Mouse (Mus musculus) stomach, embryonic 14.5 days (tissue): ENCODE data around the gene Nop53. TPM values are rescaled to one million over a fixed set of nuclear protein-coding genes. Genes with fewer than 3 reads are reported as not detected.
A peak's percentile ranks its signal among the peaks of the same experiment; 100 is the strongest.

Source experiments
- ATAC-seq: fragments of 200-750 bp; cut with Nextera tagmentation; 2 replicates; pipeline ENCODE4 v1.8.0; 2017; ENCODE audit warnings: low read depth, moderate TSS enrichment; ENCODE audit not compliant: insufficient number of reproducible peaks, insufficient read depth, low FRiP score
- H3K27ac ChIP-seq: fragments of 300-500 bp; sonication (generic); 2 replicates; pipeline ENCODE4 v1.5.1; 2014; ENCODE audit warnings: mild to moderate bottlenecking, low read length, moderate library complexity, mixed read lengths
- H3K27me3 ChIP-seq: fragments of 300-500 bp; sonication (generic); 2 replicates; pipeline ENCODE4 v1.6.1; 2014; ENCODE audit warnings: low read length, control low read depth, mixed read lengths; ENCODE audit not compliant: control insufficient read depth, insufficient read depth
- H3K36me3 ChIP-seq: fragments of 300-500 bp; sonication (generic); 2 replicates; pipeline ENCODE4 v1.6.1; 2014; ENCODE audit warnings: mild to moderate bottlenecking, control low read depth, low read length, moderate library complexity, mixed read lengths; ENCODE audit not compliant: control insufficient read depth, insufficient read depth
- H3K4me1 ChIP-seq: fragments of 300-500 bp; sonication (generic); 2 replicates; pipeline ENCODE4 v1.6.1; 2014; ENCODE audit warnings: low read length, control low read depth, mixed read lengths; ENCODE audit not compliant: control insufficient read depth, insufficient read depth
- H3K4me2 ChIP-seq: fragments of 300-500 bp; sonication (generic); replicated peaks from 2 replicates; pipeline ENCODE4 v1.6.1; 2014; ENCODE audit warnings: low read depth, low read length, control low read depth
- H3K4me3 ChIP-seq: fragments of 300-500 bp; sonication (generic); 2 replicates; pipeline ENCODE4 v1.5.1; 2014; ENCODE audit warnings: low read depth, low read length, control low read depth
- H3K9ac ChIP-seq: fragments of 300-500 bp; sonication (generic); replicated peaks from 2 replicates; pipeline ENCODE4 v1.6.1; 2014; ENCODE audit warnings: low read depth, mild to moderate bottlenecking, control low read depth, low read length, moderate library complexity, mixed read lengths
- H3K9me3 ChIP-seq: fragments of 300-500 bp; sonication (generic); 2 replicates; pipeline ENCODE4 v1.6.1; 2016; ENCODE audit warnings: low read depth, low read length, control low read depth; ENCODE audit not compliant: control insufficient read depth
- WGBS: fragments of 180-500 bp; shearing (Covaris S2); extraction: QIAGEN DNeasy Blood & Tissue Kit; methylation state at CpG from one replicate; pipeline ENCODE4 v1.1.7; 2014; 5-methylcytosine and 5-hydroxymethylcytosine counted together
- polyA plus RNA-seq: library from polyadenylated mRNA; unstranded; fragments of >200 nt; fragmentation: Nextera tagmentation; extraction: Ambion mirVana; gene quantifications from 2 replicates; pipeline ENCODE4 v1.2.1, GENCODE M21; 2014

Gene Nop53
- polyA plus RNA-seq, 1 experiment from 2014 or later: 187 TPM

DNA sequence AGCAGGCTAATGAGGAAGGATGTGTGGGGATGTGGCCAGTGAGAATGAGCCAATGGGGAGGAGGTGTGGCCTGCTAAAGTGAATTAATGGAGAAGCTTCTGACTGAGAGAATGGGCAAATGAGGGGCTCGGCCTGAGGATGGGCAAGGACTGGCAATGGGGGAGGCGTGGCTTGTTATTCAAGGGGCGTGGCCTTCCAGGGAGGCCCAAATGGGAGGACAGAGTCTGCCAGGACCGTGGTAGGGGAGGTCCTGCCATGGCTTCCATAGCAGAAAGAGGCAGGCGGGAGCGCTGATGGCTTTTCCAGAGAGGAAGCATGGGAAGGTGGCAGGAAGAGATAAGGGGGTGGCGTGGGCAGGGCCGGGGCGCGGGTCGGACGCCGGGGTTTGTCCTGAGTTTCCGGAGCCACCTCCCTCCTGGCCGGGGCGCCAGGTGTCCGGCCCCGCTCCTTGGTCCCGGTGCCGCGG is 9.1 kb upstream of the Nop53 start:
- H3K36me3 ChIP-seq: peaks cover 14% of the 10 kb centered on the region; the same call in 1 of the 2 replicates
- no peaks in the 10 kb centered on the region for H3K27me3 ChIP-seq
- 7% methylated on average over 20 of the region's 21 CpGs for WGBS
- H3K4me1 ChIP-seq: no peaks in the 10 kb centered on the region
- H3K9ac ChIP-seq: no peak overlapping the region
- H3K27ac ChIP-seq: no peak overlapping the region
- H3K4me2 ChIP-seq: peak overlapping the region; percentile 27
- H3K9me3 ChIP-seq: peaks cover 6% of the 10 kb centered on the region; the same call in 1 of the 2 replicates
- peak; percentile 73; the same call in 1 of the 2 replicates for ATAC-seq
- H3K4me3 ChIP-seq: no peak overlapping the region

DNA sequence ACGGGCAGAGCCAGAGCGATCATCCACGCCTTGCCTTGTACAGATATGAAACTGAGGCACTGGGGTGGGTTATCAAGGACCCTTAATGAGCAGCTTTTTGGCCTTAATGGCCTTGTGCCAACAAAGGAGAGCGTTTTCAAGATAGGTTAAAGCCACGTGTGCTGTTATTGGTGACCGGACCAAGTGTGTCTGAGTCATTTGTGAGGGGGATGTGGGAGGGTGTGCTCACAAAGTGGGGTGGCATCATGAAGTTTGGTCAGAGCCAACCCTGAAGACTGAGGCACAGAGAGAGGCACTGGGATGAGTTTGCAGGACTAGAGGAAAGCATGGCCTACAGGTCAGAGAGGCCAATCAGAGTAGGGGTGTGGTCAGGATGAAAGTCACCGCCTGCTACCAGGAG is 8.6 kb upstream of the Nop53 start:
- Histone ChIP-seq H3K27ac (no peak overlapping the region), H3K9me3 (peaks cover 6% of the 10 kb centered on the region; the same call in 1 of the 2 replicates), H3K4me1 (no peaks in the 10 kb centered on the region), H3K9ac (no peak overlapping the region), H3K27me3 (no peaks in the 10 kb centered on the region), H3K36me3 (peaks cover 12% of the 10 kb centered on the region; the same call in 1 of the 2 replicates), H3K4me3 (no peak overlapping the region), H3K4me2 (no peak overlapping the region)
- peak; percentile 40; the same call in 1 of the 2 replicates for ATAC-seq
- 87% methylated on average over 7 of the region's 7 CpGs for WGBS

DNA sequence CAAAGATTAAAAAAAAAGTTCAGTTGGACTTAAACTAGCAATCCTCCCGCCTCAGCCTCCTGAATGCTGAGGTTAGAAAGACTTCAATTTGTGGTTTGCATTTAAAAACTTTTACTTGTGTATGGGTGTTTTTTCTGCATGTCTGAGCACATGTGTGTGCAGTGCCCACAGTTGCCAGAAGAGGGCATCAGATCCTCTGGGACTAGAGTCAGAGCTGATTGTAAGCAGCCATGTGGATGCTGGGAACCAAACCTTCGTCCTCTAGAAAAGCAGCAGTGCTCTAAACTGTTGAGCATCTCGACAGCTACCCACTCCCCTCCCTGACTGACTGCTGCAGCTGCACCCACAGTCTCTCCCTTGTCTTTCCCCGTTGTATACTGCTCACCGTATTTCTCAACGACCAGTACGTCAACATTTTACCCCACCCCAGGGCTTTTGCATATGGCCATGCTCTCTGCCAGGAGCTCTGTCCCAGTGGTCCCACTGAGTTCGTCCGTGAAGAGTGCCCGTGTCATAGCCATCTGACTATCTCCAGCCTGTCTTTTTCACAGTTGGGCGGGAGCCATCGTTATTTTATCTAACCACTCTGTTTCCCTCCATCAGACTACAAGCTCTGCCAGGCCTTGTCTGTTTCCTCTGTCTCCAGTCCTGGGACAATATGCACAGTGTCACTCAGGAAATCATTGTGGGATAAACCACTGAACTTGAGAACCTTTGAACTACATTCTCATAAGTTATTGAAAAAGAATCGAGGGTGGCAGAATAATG is 7.6 kb upstream of the Nop53 start:
- H3K27ac ChIP-seq: no peak overlapping the region
- 87% methylated on average over 13 of the region's 13 CpGs for WGBS
- H3K4me1 ChIP-seq: peaks cover 5% of the 10 kb centered on the region
- no peaks in the 10 kb centered on the region for H3K27me3 ChIP-seq
- H3K36me3 ChIP-seq: peaks cover 10% of the 10 kb centered on the region; the same call in 1 of the 2 replicates
- H3K4me2 ChIP-seq: no peak overlapping the region
- ATAC-seq: no peak
- no peak overlapping the region for H3K9ac ChIP-seq
- peaks cover 6% of the 10 kb centered on the region; the same call in 1 of the 2 replicates for H3K9me3 ChIP-seq
- H3K4me3 ChIP-seq: no peak overlapping the region

DNA sequence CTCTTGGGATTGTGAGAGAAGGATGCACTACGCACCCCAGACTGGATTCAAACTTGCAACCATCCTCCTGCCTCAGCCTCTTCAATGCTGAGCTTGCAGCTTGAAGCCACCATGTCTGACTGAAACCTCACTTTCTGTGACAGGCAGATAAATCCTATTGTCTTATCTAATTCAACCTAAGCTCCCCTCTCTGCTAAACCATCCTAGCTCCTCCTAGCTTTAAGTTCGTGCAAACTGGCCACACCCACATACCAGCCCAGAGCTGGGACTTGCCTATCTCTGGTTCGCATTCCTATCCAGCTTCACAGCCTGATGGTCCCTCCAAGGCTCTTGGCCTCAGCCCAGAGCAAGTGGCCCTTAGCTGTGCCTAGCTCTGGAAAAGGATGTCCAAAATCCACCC is 6.5 kb upstream of the Nop53 start:
- H3K27me3 ChIP-seq: no peaks in the 10 kb centered on the region
- WGBS: 67% methylated on average over 3 of the region's 3 CpGs
- H3K36me3 ChIP-seq: peaks cover 10% of the 10 kb centered on the region; the same call in 1 of the 2 replicates
- no peak overlapping the region for H3K4me3 ChIP-seq
- H3K27ac ChIP-seq: no peak overlapping the region
- no peak overlapping the region for H3K9ac ChIP-seq
- ATAC-seq: no peak
- H3K9me3 ChIP-seq: peaks cover 6% of the 10 kb centered on the region; the same call in 1 of the 2 replicates
- H3K4me2 ChIP-seq: no peak overlapping the region
- peaks cover 7% of the 10 kb centered on the region for H3K4me1 ChIP-seq

DNA sequence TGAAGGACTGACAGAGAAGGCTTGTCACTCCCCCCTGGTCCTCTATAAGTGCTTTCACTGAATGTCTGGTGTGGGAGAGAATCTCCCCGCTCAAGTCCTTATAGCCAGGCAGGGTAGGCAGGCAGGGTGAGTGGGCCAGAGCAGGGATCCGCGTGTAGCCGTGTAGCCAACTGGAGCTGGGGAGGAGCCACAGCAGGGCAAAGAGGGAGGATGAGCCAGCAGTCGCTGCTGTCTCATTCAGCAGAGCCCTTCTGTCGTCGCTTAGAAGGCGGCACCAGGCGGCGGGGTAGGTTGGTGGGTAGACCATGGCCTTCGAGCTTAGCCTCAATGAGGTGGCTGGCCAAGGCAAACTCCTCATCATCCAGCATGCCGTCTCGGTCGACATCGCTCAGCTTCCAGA is 4.1 kb upstream of the Nop53 start:
- H3K4me2 ChIP-seq: no peak overlapping the region
- H3K27ac ChIP-seq: no peak overlapping the region
- H3K9ac ChIP-seq: no peak overlapping the region
- peaks cover 9% of the 10 kb centered on the region for H3K4me1 ChIP-seq
- no peaks in the 10 kb centered on the region for H3K27me3 ChIP-seq
- 81% methylated on average over 15 of the region's 15 CpGs for WGBS
- no peak overlapping the region for H3K4me3 ChIP-seq
- no peak for ATAC-seq
- peaks cover 6% of the 10 kb centered on the region; the same call in 1 of the 2 replicates for H3K9me3 ChIP-seq
- H3K36me3 ChIP-seq: peaks cover 10% of the 10 kb centered on the region; the same call in 1 of the 2 replicates

DNA sequence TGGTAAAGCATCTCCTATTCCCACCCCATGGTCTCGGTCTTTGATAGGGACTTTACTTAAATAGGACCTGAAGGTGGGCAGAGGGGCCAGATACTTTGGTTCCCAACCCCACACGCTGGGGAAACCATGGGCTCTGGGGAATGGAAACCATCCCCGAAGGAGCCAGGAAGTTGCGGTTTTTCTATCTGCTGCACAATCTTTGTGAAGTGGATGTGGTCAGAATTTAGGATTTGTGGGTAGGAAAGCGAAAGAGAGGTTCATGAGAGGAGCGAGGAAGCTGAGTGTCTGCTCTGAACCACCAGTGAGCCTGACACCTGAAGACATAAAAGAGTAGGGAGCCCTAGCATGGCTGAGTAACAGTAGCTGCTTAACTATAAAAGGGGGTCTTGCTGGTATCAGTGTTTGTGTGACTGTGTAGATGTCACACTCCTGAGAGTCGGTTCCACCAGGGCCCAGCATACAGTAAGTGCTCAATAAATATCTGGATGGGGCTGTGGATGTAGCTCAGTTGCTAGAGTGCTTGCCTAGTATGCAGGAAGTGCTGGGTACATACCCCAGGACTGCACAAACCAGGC is 3.4 kb upstream of the Nop53 start:
- 87% methylated on average over 7 of the region's 7 CpGs for WGBS
- peak overlapping the region; percentile 45; the same call in 1 of the 2 replicates for H3K4me2 ChIP-seq
- H3K27me3 ChIP-seq: no peaks in the 10 kb centered on the region
- H3K4me3 ChIP-seq: no peak overlapping the region
- H3K9ac ChIP-seq: no peak overlapping the region
- H3K36me3 ChIP-seq: peaks cover 12% of the 10 kb centered on the region
- ATAC-seq: no peak
- H3K4me1 ChIP-seq: peaks cover 16% of the 10 kb centered on the region
- peaks cover 6% of the 10 kb centered on the region; the same call in 1 of the 2 replicates for H3K9me3 ChIP-seq
- peak overlapping the region; percentile 30; the same call in 1 of the 2 replicates for H3K27ac ChIP-seq

DNA sequence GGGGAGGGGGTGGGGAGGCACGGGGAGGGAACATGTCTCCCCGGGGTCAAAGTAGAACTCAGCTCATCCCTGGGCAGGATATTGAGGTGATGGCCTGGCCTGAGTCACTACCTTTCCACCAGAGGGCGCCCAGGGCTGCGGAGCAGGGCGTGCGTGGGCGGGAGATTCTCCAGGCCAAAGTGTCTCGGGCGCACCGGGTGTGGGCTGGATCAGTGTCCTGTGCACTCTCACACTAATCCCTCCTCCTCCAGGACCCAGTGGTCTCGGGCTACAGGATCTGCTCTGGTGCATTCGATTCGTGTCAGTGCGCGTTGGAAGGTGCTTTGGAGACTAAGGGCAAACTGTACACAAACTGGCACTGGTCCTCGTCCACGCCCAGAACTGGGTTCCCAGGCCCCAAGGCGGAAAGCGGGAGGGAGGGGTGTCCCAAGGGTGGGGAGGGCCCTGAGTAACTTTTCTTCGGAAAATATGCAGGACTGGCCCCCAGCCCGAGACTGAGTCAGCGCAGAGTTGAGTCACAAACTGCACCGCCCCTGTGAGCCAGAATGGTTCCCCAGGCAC is 2.6 kb upstream of the Nop53 start:
- H3K4me3 ChIP-seq: peak overlapping the region; percentile 4; the same call in 1 of the 2 replicates
- peaks cover 20% of the 10 kb centered on the region for H3K36me3 ChIP-seq
- WGBS: under 1% methylated on average over 23 of the region's 23 CpGs
- H3K9ac ChIP-seq: no peak overlapping the region
- ATAC-seq: peak; percentile 64
- H3K4me1 ChIP-seq: peaks cover 16% of the 10 kb centered on the region
- H3K4me2 ChIP-seq: peak overlapping the region; percentile 45
- H3K27me3 ChIP-seq: no peaks in the 10 kb centered on the region
- H3K9me3 ChIP-seq: peaks cover 4% of the 10 kb centered on the region; the same call in 1 of the 2 replicates
- H3K27ac ChIP-seq: peak overlapping the region; percentile 45; the same call in 1 of the 2 replicates

DNA sequence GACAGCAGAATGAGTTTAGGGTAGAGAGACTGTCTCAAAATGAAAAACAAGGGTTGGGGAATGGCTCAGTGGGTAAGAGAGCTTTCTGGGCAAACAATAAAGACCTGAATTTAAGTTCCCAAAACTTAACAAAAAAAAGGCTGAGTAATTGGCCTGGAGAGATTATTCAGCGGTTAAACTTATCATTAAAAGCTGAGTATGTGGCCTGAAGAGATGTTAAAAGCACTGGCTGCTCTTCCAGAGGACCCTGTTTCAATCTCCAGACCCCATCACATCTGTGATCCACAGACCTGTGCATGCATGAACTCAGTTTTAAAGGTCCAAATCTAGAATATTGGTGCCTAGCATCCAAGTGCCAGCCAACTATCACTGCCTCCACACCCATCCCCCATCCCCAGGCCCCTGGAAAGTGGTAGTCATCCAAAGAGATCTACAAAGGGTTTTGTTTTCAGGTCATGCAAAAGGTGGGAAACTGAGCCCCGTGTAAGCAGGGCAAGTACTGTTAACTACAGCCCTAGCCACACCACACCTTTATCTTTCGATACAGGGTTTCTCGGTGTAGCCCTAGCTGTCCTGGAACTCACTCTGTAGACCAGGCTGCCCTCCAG is 1.9 kb upstream of the Nop53 start:
- Histone ChIP-seq H3K4me2 (peak overlapping the region; percentile 45; the same call in 1 of the 2 replicates), H3K9me3 (no peaks in the 10 kb centered on the region), H3K4me3 (no peak overlapping the region), H3K9ac (no peak overlapping the region), H3K27me3 (no peaks in the 10 kb centered on the region), H3K36me3 (peaks cover 24% of the 10 kb centered on the region), H3K27ac (no peak overlapping the region), H3K4me1 (peaks cover 16% of the 10 kb centered on the region)
- 42% methylated on average over 4 of the region's 4 CpGs for WGBS
- ATAC-seq: no peak
